In the genomic region with DNA sequence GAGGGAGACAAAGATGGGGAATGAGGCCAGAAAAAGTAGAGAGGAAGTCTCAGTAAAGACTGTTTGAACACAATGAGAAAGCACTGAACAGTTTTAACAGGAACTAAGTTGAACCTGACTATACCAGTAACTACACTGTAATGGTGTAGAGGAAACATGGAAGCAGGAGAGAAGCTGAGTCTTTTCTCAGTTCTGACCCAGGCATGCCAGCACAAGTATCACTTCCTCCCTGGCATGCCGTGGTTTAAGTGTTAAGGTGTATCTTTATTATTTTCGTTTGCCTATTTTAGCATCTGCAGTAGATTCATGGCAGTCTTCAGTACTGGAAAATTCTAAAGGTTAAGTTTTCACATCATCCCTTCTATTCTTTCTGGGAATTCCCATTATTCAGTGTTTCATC, we compare ENCODE assay signal across 24 mouse cellular contexts. TPM values are rescaled to one million over a fixed set of nuclear protein-coding genes. Genes with fewer than 3 reads are reported as not detected.
DNase-seq lines count a peak whose midpoint lies in the region; ATAC-seq lines count a peak whose summit lies in the region.
"Had no signal": no experiment of that assay in that cellular context is flagged by ENCODE, and none has a peak within 500 bp of the region (broad histone marks: within the 10 kb centered on the region; RNA-seq: fewer than 3 reads in every experiment).

No protein-coding gene starts in this region.

- peak; percentile 63 for DNase-seq in A20 (ENCODE audit: low read depth, low spot score)
- peak; percentile 13 for DNase-seq in splenic B cell, adult 2 months (ENCODE audit: low read depth, low spot score)
- DNase-seq in gastrocnemius, postnatal 10 days = no peak
- DNase-seq in heart, adult 8-10 months (ENCODE audit: low spot score) = no peak
- no peak for DNase-seq in kidney, postnatal 10 days
- DNase-seq: adrenal gland, adult 8-10 months; adrenal gland, postnatal 36 days; cerebellum, adult 11-12 months; cerebellum, adult 2 months; cerebellum, adult 9-10 months; cerebellum, postnatal 10 days; cerebellum, postnatal 25 days; embryo, embryonic 11 days had no signal

- H3K27me3 ChIP-seq in splenic B cell, adult 2 months (ENCODE audit: control insufficient read depth, insufficient read depth, low read length, poor library complexity, severe bottlenecking) = no peaks in the 10 kb centered on the region
- H3K27me3 ChIP-seq: embryonic facial prominence, embryonic 13.5 days; embryonic facial prominence, embryonic 15.5 days; forebrain, embryonic 12.5 days; Patski had no signal

- H3K36me3 ChIP-seq in splenic B cell, adult 2 months (ENCODE audit: control insufficient read depth, insufficient read depth, low read length, poor library complexity, severe bottlenecking) = peaks cover 2% of the 10 kb centered on the region; the same call in 1 of the 2 replicates
- H3K36me3 ChIP-seq: embryonic facial prominence, embryonic 13.5 days; embryonic facial prominence, embryonic 15.5 days; forebrain, embryonic 10.5 days; forebrain, embryonic 12.5 days; G1E had no signal

- peak; percentile 45; the same call in 1 of the 2 replicates for ATAC-seq in common myeloid progenitor, adult 5-6 weeks (replicated peaks; ENCODE audit: low read depth, poor library complexity, severe bottlenecking)
- peak; percentile 35; the same call in 1 of the 2 replicates for ATAC-seq in megakaryocyte, adult 5-6 weeks (ENCODE audit: poor library complexity, severe bottlenecking)
- ATAC-seq: activated CD4-positive, CD25-positive, alpha-beta regulatory T cell, adult 4 months; forebrain, embryonic 14.5 days; forebrain, embryonic 16.5 days; Patski had no signal

RNA-seq across cellular contexts. Expression of gene Slc15a2, which starts 10.2 kb away (rescaled TPM):
- 31.8 and 33.6 TPM in 2 replicates for total RNA-seq in common myeloid progenitor, adult 5-6 weeks (2017)
- 4.1 and 6.7 TPM in 2 replicates for total RNA-seq in megakaryocyte, adult 5-6 weeks (2015)
- total RNA-seq in megakaryocyte, adult 5-6 weeks (2017) = 7.5 and 14.7 TPM in 2 replicates
- 1 to 10 TPM in 1 of 2 experiments, under 1 TPM in 1; 0.97 to 4.3 TPM for total RNA-seq in gastrocnemius, postnatal 10 days (2021)
- 1 to 10 TPM; 2.1 to 3.9 (median 3.4) TPM for total RNA-seq in heart, adult 8-10 months (2022)

RNA-seq across cellular contexts. Expression of gene Iqcb1, which starts 33.2 kb away (rescaled TPM):
- 32.1 and 47.8 TPM in 2 replicates for total RNA-seq in common myeloid progenitor, adult 5-6 weeks (2017)
- total RNA-seq in megakaryocyte, adult 5-6 weeks (2015) = 2.8 and 3.7 TPM in 2 replicates
- 3.6 and 5.5 TPM in 2 replicates for total RNA-seq in megakaryocyte, adult 5-6 weeks (2017)
- total RNA-seq in gastrocnemius, postnatal 10 days (2021) = 10 to 100 TPM in 1 of 2 experiments, 1 to 10 TPM in 1; 8.6 to 10.9 TPM
- 10 to 100 TPM; 13.6 to 18.0 (median 16.8) TPM for total RNA-seq in heart, adult 8-10 months (2022)

Comparison
In these comparisons a context has a peak if more than half of its experiments do, and no peak if none do; other contexts are left out.
1. DNase-seq: peak in A20 (single experiment) and splenic B cell, adult 2 months (single experiment); none in gastrocnemius, postnatal 10 days (single experiment), heart, adult 8-10 months (single experiment) and kidney, postnatal 10 days (single experiment).